Mouse (Mus musculus) E14TG2a.4 (cell line): Measurements from ENCODE around the gene Zfp28.

ENCODE experiments used
- CTCF ChIP-seq: conservative IDR thresholded peaks from 2 replicates; pipeline ENCODE4 v1.5.1; 2014; ENCODE audit warnings: low read length
- NANOG ChIP-seq: IDR thresholded peaks from 2 replicates; pipeline ENCODE4 v1.6.1; 2014; ENCODE audit warnings: borderline replicate concordance, low read length, mixed read lengths
- POU5F1 ChIP-seq: IDR thresholded peaks from 2 replicates; pipeline ENCODE4 v1.6.1; 2014; ENCODE audit warnings: low read length, borderline replicate concordance

DNA sequence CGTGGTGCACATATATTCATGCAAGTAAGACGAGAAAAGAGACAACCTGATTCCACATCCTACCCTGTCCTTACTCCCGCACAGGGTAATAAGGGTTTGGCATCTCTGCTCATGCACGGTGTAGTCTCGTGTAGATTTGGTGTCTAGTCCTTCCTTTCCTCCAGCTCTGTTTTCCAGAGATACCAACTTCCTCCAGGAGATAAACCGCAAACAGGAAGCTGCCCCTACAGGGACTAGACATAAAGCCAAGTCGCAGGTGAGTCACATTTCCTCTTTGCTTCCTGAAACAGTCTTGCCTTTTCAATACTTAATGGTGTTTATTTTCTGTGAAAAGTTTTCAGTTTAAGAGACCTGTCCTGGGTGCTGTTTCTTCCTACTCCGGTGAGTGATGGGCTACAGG lies 916 bp downstream of the Zfp28 start:
- no peak for TF ChIP-seq CTCF
- no peak for TF ChIP-seq POU5F1
- TF ChIP-seq NANOG = no peak
